Mouse (Mus musculus) olfactory bulb, adult 2 months (tissue): Measurements from ENCODE around the gene Btbd3.

ENCODE experiments used
- CTCF ChIP-seq: fragments of 200-500 bp; IDR thresholded peaks from 2 replicates; pipeline ENCODE4 v1.5.1; 2012; ENCODE audit warnings: low read depth, mild to moderate bottlenecking, low read length, moderate library complexity; ENCODE audit not compliant: insufficient read depth
- POLR2A ChIP-seq: fragments of 200-500 bp; IDR thresholded peaks from 2 replicates; pipeline ENCODE4 v1.6.1; 2012; ENCODE audit warnings: mild to moderate bottlenecking, low read depth, low read length, moderate library complexity; ENCODE audit not compliant: insufficient read depth

DNA sequence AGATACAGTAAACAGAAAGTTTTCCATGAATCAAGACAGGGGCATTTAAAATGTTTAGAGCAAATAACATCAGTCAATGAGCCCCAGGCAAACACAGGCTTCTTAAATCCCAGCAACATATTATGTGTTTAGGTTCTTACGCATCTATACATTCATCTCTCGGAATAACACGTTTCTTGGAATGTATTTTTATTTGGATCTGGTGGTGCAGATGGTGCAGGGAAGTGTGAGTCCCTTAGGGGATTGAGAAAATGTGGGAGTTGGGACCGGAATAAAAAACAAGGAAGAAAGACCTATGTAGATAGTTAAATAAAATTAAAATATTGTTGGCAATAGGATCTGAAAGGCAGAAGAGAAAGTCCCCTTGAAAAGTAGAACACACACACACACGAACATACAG lies 361.1 kb downstream of the Btbd3 start:
- TF ChIP-seq CTCF (no peak), POLR2A (no peak)
